Mouse (Mus musculus) pancreas, adult 10 weeks (tissue): ENCODE results near the gene Tle1. TPM values are rescaled to one million over a fixed set of nuclear protein-coding genes. Genes with fewer than 3 reads are reported as not detected.

ENCODE experiments used
- polyA plus RNA-seq: library from polyadenylated mRNA; stranded (reverse); fragments of 350-450 nt; fragmentation: Illumina TruSeq; extraction: RNeasy Lipid Tissue Mini Kit (QIAGEN cat#74804); gene quantifications from one replicate; pipeline ENCODE4 v1.2.3, GENCODE M21; 2015; ENCODE audit warnings: low read depth, low replicate concordance; ENCODE audit not compliant: insufficient read depth

Tle1 gene
- polyA plus RNA-seq, result 5.5 TPM

GRCm38 (mm10) chr4:72200559-72201409 lies at the start of gene Tle1:
Gene Tle1, minus strand, starts transcription at chr4:72200919.

